Mouse (Mus musculus) heart, adult 2 months (tissue): Measurements from ENCODE around the gene Cntn2. TPM values are rescaled to one million over a fixed set of nuclear protein-coding genes. Genes with fewer than 3 reads are reported as not detected.

ENCODE experiments used
- DNase-seq, 2 experiments: peaks; one replicate each; pipeline ENCODE4 v3.0.0; 2021
- H3K27ac ChIP-seq: fragments of 200-600 bp; 2 replicates; pipeline ENCODE4 v1.8.1; 2022
- H3K27me3 ChIP-seq: fragments of 200-500 bp; 2 replicates; pipeline ENCODE4 v1.6.1; 2012; ENCODE audit warnings: mild to moderate bottlenecking, low read length, inconsistent platforms, mixed read lengths; ENCODE audit not compliant: control insufficient read depth, insufficient read depth
- H3K36me3 ChIP-seq: fragments of 200-500 bp; 2 replicates; pipeline ENCODE4 v1.6.1; 2012; ENCODE audit warnings: low read length, inconsistent platforms; ENCODE audit not compliant: control insufficient read depth, insufficient read depth
- H3K4me1 ChIP-seq: fragments of 200-500 bp; 2 replicates; pipeline ENCODE4 v1.6.1; 2011; ENCODE audit warnings: low read length; ENCODE audit not compliant: control insufficient read depth, insufficient read depth
- H3K4me3 ChIP-seq: fragments of 200-600 bp; 2 replicates; pipeline ENCODE4 v1.8.1; 2022
- H3K79me2 ChIP-seq: fragments of 200-500 bp; replicated peaks from 2 replicates; pipeline ENCODE4 v1.6.1; 2012; ENCODE audit warnings: mild to moderate bottlenecking, inconsistent platforms, low read length, moderate library complexity, mixed read lengths; ENCODE audit not compliant: control insufficient read depth, insufficient read depth
- H3K9ac ChIP-seq: fragments of 200-500 bp; 2 replicates; pipeline ENCODE4 v1.6.1; 2012; ENCODE audit warnings: low read depth, mild to moderate bottlenecking, control low read depth, inconsistent platforms, low read length, mixed read lengths
- CTCF ChIP-seq: fragments of 200-600 bp; IDR thresholded peaks from 2 replicates; pipeline ENCODE4 v1.8.1; 2022; ENCODE audit warnings: antibody characterized with exemption, mild to moderate bottlenecking, moderate library complexity
- EP300 ChIP-seq: fragments of 200-500 bp; IDR thresholded peaks from 2 replicates; pipeline ENCODE4 v1.6.1; 2011; ENCODE audit warnings: low read depth, low read length, control low read depth; ENCODE audit not compliant: insufficient read depth
- POLR2A ChIP-seq: fragments of 200-500 bp; IDR thresholded peaks from 2 replicates; pipeline ENCODE4 v1.6.1; 2011; ENCODE audit warnings: mild to moderate bottlenecking, low read depth, low read length, control low read depth; ENCODE audit not compliant: insufficient read depth
- WGBS: fragments of 180-500 bp; shearing (Covaris S2); methylation state at CpG from one replicate; pipeline ENCODE4 v1.1.7; 2018; 5-methylcytosine and 5-hydroxymethylcytosine counted together
- intact Hi-C: fragments of 180-260 bp; cut with DNase I; formaldehyde crosslinking; loops from one replicate; pipeline ENCODE4 v1.15.1; 2025
- polyA plus RNA-seq: library from polyadenylated mRNA; depleted of rRNA; stranded (reverse); fragments of >200 nt; gene quantifications from 2 replicates; pipeline ENCODE4 v1.2.3, GENCODE M21; 2012
- total RNA-seq, 2 experiments: library from RNA; stranded (reverse); gene quantifications; 2 replicates each; pipeline ENCODE4 v1.2.3; 2021

Gene Cntn2
- total and polyA plus RNA-seq, 3 experiments: 3.5 to 4.4 (median 3.8) TPM

DNA sequence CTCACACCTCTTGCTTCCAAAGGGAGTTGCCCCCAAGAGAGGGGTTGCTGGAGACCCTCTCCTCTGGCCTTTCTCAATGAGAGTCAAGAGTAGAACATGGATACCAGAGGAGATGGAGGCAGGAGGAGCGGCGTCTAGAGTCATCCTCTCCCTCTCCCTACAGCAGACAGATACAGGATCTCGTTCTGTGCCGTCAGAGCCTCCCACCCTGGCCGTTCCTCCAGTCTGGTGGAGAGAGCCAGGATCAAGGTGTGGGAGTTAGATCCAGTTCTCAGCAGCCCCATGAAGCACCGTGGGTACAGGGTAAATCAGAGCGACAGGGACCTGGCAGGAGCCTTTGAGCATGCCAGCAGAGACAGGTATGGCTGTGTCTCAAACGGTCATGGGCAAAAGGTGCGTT, 10.5 kb downstream of the Cntn2 start:
- TF ChIP-seq EP300 (no peak), CTCF (no peak)
- Histone ChIP-seq H3K9ac (no peak overlapping the region), H3K27ac (no peak overlapping the region), H3K4me1 (no peaks in the 10 kb centered on the region), H3K27me3 (no peaks in the 10 kb centered on the region), H3K36me3 (no peaks in the 10 kb centered on the region), H3K4me3 (no peak overlapping the region), H3K79me2 (no peaks in the 10 kb centered on the region)
- 48% methylated on average over 9 of the region's 9 CpGs for WGBS
- intact Hi-C loops: no loop called here
- no peak for DNase-seq

- 19% methylated on average over 5 of the region's 5 CpGs for WGBS
- Histone ChIP-seq H3K4me1 (no peaks in the 10 kb centered on the region), H3K4me3 (no peak overlapping the region), H3K36me3 (no peaks in the 10 kb centered on the region), H3K79me2 (no peaks in the 10 kb centered on the region), H3K27ac (no peak overlapping the region), H3K9ac (no peak overlapping the region), H3K27me3 (no peaks in the 10 kb centered on the region)
- no peak for TF ChIP-seq CTCF
- TF ChIP-seq POLR2A: no peak
- no peak for TF ChIP-seq EP300
- no peak for DNase-seq
- intact Hi-C loops: no loop called here
Measured at GRCm38 (mm10) chr1:132530631-132531191, 12.3 kb downstream of the Cntn2 start.

DNA sequence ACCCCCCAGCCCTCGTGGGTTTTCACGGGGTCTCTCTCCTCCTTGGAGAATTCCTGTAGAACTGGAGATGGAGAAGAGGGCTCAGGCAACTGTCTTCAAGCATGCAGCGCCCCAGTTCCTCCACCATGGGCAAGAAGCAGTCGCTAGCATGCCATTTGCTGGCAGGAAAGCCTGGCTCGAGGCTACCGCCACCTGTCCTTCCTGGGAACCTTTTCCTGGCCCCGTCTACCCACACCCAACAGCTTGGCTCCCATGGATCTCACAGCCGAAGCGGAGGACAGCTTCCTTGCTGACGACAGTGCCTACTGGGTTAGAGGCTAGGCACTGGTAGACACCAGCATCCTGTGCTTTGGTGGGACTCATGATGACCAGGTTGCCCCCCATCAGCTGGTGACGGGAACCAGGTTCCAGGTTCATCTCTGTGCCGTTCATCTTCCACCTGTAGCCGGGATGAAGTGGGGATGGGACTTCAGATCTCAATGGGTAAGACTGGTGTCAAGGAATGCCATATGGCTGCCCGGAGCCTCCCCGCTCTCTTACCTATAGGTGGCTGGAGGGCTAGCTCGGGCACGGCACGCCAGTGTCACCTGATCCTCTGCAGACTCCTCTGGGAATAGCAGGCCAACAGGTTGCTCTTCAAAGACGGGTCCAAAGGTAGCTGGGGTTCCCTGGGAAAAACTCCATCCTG, 14.3 kb downstream of the Cntn2 start:
- TF ChIP-seq POLR2A: no peak
- no peak for TF ChIP-seq EP300
- TF ChIP-seq CTCF: no peak
- intact Hi-C loops: loop anchor here (10.0 kb wide), 2 partner anchors 206 to 436 kb away; no protein-coding TSS in a partner anchor
- Histone ChIP-seq H3K27me3 (no peaks in the 10 kb centered on the region), H3K36me3 (no peaks in the 10 kb centered on the region), H3K27ac (no peak overlapping the region), H3K9ac (no peak overlapping the region), H3K79me2 (no peaks in the 10 kb centered on the region), H3K4me1 (no peaks in the 10 kb centered on the region), H3K4me3 (no peak overlapping the region)
- DNase-seq: no peak
- WGBS: 81% methylated on average over 19 of the region's 19 CpGs

DNA sequence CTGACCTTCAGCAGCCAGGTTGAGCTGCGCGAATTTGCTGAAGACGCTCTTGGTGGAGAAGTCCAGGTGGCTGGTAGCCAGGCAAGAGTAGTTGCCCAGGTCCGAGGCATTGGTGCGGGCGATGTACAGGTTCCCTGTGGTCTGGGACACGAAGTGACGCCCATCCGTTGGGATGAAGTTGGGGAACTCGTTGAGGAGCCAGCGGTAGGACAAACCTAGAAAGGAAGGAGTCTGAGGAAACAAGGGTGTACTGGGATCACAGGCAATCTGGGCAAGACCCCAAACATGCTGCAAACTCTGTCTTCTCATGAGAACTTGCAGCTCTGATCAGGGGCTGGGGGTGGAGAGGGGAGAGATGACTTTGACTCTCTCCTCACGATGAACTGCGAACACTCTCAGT, 15.0 kb downstream of the Cntn2 start:
- DNase-seq: no peak
- Histone ChIP-seq H3K9ac (no peak overlapping the region), H3K4me1 (no peaks in the 10 kb centered on the region), H3K27me3 (no peaks in the 10 kb centered on the region), H3K4me3 (no peak overlapping the region), H3K79me2 (no peaks in the 10 kb centered on the region), H3K36me3 (no peaks in the 10 kb centered on the region), H3K27ac (no peak overlapping the region)
- intact Hi-C loops: loop anchor here (10.0 kb wide), 2 partner anchors 207 to 437 kb away; no protein-coding TSS in a partner anchor
- WGBS: 91% methylated on average over 13 of the region's 13 CpGs
- TF ChIP-seq CTCF: no peak
- no peak for TF ChIP-seq POLR2A
- no peak for TF ChIP-seq EP300

DNA sequence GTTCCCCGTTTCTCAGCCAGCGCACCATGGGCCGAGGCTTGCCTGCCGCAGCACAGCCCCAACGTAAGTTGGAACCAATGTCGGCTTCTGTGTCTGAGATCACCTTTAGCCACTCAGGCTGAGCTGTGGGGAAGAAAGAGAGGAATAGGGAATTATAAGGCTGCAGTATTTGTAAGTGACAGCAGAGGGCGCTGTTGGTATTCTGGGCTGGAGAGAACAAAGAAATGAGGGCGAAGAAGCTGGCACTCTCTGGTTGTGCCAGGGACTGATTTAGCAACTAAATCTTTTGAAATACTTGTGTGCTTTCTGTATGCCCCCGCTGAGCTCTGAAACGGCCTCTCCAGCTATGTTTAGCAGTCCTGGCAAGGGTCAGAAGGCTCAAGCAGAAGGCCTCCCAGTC, 17.2 kb downstream of the Cntn2 start:
- Histone ChIP-seq H3K36me3 (no peaks in the 10 kb centered on the region), H3K4me3 (no peak overlapping the region), H3K79me2 (no peaks in the 10 kb centered on the region), H3K27ac (no peak overlapping the region), H3K9ac (no peak overlapping the region), H3K4me1 (no peaks in the 10 kb centered on the region), H3K27me3 (no peaks in the 10 kb centered on the region)
- intact Hi-C loops: loop anchor here (1.0 to 10.0 kb wide), 3 partner anchors 69 to 439 kb away; no protein-coding TSS in a partner anchor
- WGBS: 2% methylated on average over 10 of the region's 10 CpGs
- TF ChIP-seq CTCF (peak; percentile 89), EP300 (no peak)
- DNase-seq: peak in 1 of 2 experiments; percentile 38

DNA sequence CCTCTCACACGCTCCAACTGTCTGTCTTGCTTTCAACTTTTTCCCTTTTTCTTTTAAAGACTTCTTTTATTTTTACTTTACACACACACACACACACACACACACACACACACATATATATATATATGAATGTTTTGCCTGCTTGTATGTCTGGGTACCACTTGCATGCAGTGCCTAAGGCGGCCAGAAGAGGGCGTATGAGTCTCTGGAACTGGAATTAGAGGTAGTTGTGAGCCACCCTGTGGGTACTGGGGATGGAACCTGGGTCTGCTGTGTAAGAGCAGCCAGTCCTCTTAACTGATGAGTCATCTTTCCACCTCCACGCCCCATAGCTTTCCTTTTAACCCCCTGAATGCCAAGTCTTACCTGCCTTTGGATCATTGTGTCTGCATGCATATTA, 19.1 kb downstream of the Cntn2 start:
- Histone ChIP-seq H3K4me3 (no peak overlapping the region), H3K27me3 (no peaks in the 10 kb centered on the region), H3K36me3 (no peaks in the 10 kb centered on the region), H3K79me2 (no peaks in the 10 kb centered on the region), H3K9ac (no peak overlapping the region), H3K27ac (no peak overlapping the region), H3K4me1 (no peaks in the 10 kb centered on the region)
- no peak for TF ChIP-seq POLR2A
- peak; percentile 63 for TF ChIP-seq CTCF
- DNase-seq: no peak
- WGBS: 23% methylated on average over 4 of the region's 4 CpGs
- intact Hi-C loops: loop anchor here (10.0 kb wide), 2 partner anchors 211 to 441 kb away; no protein-coding TSS in a partner anchor
